Mouse (Mus musculus) lung, postnatal 0 days (tissue): ENCODE data around the gene Aamp. TPM values are rescaled to one million over a fixed set of nuclear protein-coding genes. Genes with fewer than 3 reads are reported as not detected.
"Not testable (repeated sequence)": the region's sequence is repeated elsewhere in the genome, so short reads cannot be mapped to it uniquely, and the experiment has no call there.

ENCODE experiments used
- ATAC-seq: fragments of 200-750 bp; cut with Nextera tagmentation; 2 replicates; pipeline ENCODE4 v1.8.0; 2017; ENCODE audit warnings: moderate library complexity
- DNase-seq: peaks from one replicate; pipeline ENCODE4 v3.0.0-alpha.2; 2016; ENCODE audit warnings: low spot score
- H3K27ac ChIP-seq: fragments of 300-500 bp; sonication (generic); 2 replicates; pipeline ENCODE4 v1.5.1; 2014; ENCODE audit warnings: antibody characterized with exemption, mild to moderate bottlenecking, low read length, mixed read lengths
- H3K27me3 ChIP-seq: fragments of 300-500 bp; sonication (generic); replicated peaks from 2 replicates; pipeline ENCODE4 v1.6.1; 2014; ENCODE audit warnings: low read length, mixed read lengths; ENCODE audit not compliant: insufficient read depth
- H3K36me3 ChIP-seq: fragments of 300-500 bp; sonication (generic); 2 replicates; pipeline ENCODE4 v1.6.1; 2014; ENCODE audit warnings: low read length, mixed read lengths; ENCODE audit not compliant: insufficient read depth
- H3K4me1 ChIP-seq: fragments of 300-500 bp; sonication (generic); 2 replicates; pipeline ENCODE4 v1.6.1; 2014; ENCODE audit warnings: antibody characterized with exemption, low read depth, low read length, mixed read lengths; ENCODE audit not compliant: insufficient read depth
- H3K4me2 ChIP-seq: fragments of 300-500 bp; sonication (generic); replicated peaks from 2 replicates; pipeline ENCODE4 v1.6.1; 2014; ENCODE audit warnings: low read depth, mild to moderate bottlenecking, low read length, moderate library complexity, mixed read lengths
- H3K4me3 ChIP-seq: fragments of 300-500 bp; sonication (generic); 2 replicates; pipeline ENCODE4 v1.5.1; 2014; ENCODE audit warnings: low read depth, low read length
- H3K9ac ChIP-seq: fragments of 300-500 bp; sonication (generic); replicated peaks from 2 replicates; pipeline ENCODE4 v1.6.1; 2014; ENCODE audit warnings: low read depth, mild to moderate bottlenecking
- H3K9me3 ChIP-seq: fragments of 300-500 bp; sonication (generic); 2 replicates; pipeline ENCODE4 v1.6.1; 2016; ENCODE audit warnings: low read length, mixed read lengths
- CTCF ChIP-seq: IDR thresholded peaks from 2 replicates; pipeline ENCODE4 v1.5.1; 2016; ENCODE audit warnings: antibody characterized with exemption, mild to moderate bottlenecking
- EP300 ChIP-seq: IDR thresholded peaks from 2 replicates; pipeline ENCODE4 v1.6.1; 2016; ENCODE audit warnings: antibody characterized with exemption, mild to moderate bottlenecking, control low read depth
- WGBS: fragments of 180-500 bp; shearing (Covaris S2); extraction: QIAGEN DNeasy Blood & Tissue Kit; methylation state at CpG from one replicate; pipeline ENCODE4 v1.1.7; 2014; 5-methylcytosine and 5-hydroxymethylcytosine counted together
- polyA plus RNA-seq: library from polyadenylated mRNA; unstranded; fragments of >200 nt; fragmentation: Nextera tagmentation; extraction: Ambion mirVana; gene quantifications from 2 replicates; pipeline ENCODE4 v1.2.1, GENCODE M21; 2015

Gene Aamp
- polyA plus RNA-seq, 1 experiment from 2014 or later = 214 TPM

DNA sequence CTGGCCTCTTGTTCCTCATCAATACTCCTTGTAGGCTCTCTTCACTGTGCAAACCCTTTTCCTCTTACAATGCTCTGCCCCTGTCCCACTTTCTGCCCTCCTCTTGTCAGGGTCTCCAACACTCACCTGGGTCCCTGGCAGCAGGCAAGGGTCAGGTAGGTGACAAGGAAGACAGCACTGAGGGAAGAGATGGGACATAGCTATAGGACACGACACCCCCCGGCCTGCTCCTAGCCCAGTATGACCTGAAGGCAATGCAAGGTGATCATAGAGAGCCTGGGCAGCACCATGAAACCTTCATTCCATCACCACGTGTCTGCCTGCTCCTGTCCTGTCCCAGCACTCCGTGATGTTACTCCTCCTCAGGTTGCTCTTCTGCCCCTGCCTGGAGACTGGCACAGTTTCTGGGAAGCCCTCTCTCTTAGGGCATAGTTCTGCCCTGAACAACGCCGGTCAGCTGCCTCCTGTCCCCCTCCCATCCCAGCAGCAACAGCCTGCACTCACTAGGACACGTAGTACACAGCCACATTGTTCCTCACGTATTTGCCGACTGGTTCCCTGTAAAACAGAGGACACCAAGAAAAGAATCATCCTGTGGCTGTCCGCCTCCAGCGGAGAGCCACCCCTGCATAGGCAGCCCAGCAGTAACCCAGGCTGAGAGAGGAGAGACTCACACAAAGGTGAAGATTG is 7.9 kb upstream of the Aamp start:
- Histone ChIP-seq H3K4me3 (no peak overlapping the region), H3K27me3 (no peaks in the 10 kb centered on the region), H3K4me2 (no peak overlapping the region), H3K36me3 (peaks cover 42% of the 10 kb centered on the region; the same call in 1 of the 2 replicates), H3K27ac (no peak overlapping the region), H3K9me3 (no peaks in the 10 kb centered on the region), H3K4me1 (peaks cover 48% of the 10 kb centered on the region), H3K9ac (no peak overlapping the region)
- DNase-seq (no peak), ATAC-seq (no peak)
- no peak for TF ChIP-seq EP300
- no peak for TF ChIP-seq CTCF
- 84% methylated on average over 11 of the region's 11 CpGs for WGBS

DNA sequence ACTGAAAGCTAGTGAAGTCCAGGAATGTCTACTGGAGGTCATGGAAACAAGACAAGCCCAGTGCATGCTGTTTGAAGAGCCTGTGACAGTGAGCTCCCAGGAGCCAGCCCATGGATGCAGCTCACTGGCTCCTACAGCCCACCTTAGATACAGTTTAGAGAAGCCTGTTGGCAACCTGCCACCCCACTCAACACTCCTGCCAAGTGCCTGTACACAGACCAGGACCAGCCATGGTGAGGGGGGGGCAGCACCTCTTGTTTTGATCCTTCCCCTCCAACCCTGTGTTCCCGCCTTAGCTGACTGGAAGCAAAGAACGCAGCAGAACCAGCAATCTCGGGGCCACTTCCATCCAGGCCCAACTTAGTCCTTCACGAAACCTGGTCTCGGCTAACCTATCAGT is 5.6 kb upstream of the Aamp start:
- ATAC-seq = no peak
- WGBS = 61% methylated on average over 5 of the region's 5 CpGs
- TF ChIP-seq CTCF (no peak), EP300 (no peak)
- peaks cover 42% of the 10 kb centered on the region; the same call in 1 of the 2 replicates for H3K36me3 ChIP-seq
- no peaks in the 10 kb centered on the region for H3K9me3 ChIP-seq
- no peaks in the 10 kb centered on the region for H3K27me3 ChIP-seq
- peak overlapping the region; percentile 63 for H3K27ac ChIP-seq
- peak; percentile 27 for DNase-seq
- H3K9ac ChIP-seq = no peak overlapping the region
- H3K4me2 ChIP-seq = no peak overlapping the region
- no peak overlapping the region for H3K4me3 ChIP-seq
- H3K4me1 ChIP-seq = peaks cover 34% of the 10 kb centered on the region

DNA sequence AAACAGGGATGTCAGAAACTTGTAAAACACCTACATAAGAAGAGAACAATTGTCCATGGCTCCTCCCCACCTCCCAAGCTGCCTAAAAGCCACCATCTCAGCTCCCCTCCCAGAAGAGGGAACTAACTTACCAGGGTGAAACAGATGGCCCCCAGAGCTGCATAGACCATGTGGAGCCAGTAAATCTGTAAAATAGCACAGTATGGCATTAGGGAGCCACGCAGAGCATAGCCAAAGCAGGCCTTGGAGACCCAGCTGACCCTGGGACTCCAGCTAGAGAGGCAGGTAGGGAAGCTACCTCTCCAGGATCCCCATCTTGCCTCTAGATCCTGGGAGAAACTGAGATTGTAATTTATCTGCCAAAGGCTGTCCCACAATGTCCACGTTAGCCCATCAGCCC is 5.2 kb upstream of the Aamp start:
- H3K4me2 ChIP-seq = no peak overlapping the region
- peak overlapping the region; percentile 63 for H3K27ac ChIP-seq

DNA sequence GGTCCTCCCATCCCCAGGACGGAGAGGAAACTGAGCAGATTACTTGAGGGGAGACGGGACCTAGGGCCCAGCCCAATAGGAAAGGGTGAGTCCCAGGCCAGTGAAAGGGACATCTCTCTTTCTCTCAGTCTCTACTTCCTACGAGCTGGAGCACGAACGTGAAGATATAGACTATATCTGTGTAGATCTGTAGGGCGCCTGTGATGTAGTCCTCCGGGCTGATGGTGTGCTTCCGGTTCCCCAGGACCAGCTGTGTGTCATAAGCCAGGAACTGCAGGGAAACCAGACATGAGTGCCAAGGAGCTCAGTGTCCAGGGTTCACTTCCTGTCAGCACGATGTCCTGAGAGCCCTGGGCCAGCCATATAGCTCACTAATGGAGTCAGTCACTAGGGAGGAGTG is 4.7 kb upstream of the Aamp start:
- TF ChIP-seq EP300 = peak; percentile 67
- TF ChIP-seq CTCF = no peak
- 60% methylated on average over 9 of the region's 9 CpGs for WGBS
- H3K36me3 ChIP-seq = peaks cover 42% of the 10 kb centered on the region; the same call in 1 of the 2 replicates
- peak overlapping the region; percentile 69 for H3K27ac ChIP-seq
- no peaks in the 10 kb centered on the region for H3K9me3 ChIP-seq
- no peak overlapping the region for H3K9ac ChIP-seq
- H3K4me1 ChIP-seq = peaks cover 27% of the 10 kb centered on the region
- DNase-seq (peak; percentile 42), ATAC-seq (no peak)
- H3K27me3 ChIP-seq = no peaks in the 10 kb centered on the region
- no peak overlapping the region for H3K4me3 ChIP-seq
- H3K4me2 ChIP-seq = no peak overlapping the region

More for the DNA sequence above, 5.2 kb upstream of the Aamp start:
- Histone ChIP-seq H3K9ac (no peak overlapping the region), H3K27me3 (no peaks in the 10 kb centered on the region), H3K4me1 (peaks cover 30% of the 10 kb centered on the region), H3K4me3 (no peak overlapping the region), H3K36me3 (peaks cover 42% of the 10 kb centered on the region; the same call in 1 of the 2 replicates), H3K9me3 (no peaks in the 10 kb centered on the region)
- ATAC-seq (no peak), DNase-seq (no peak)
- TF ChIP-seq CTCF (no peak), EP300 (no peak)
- 76% methylated on average over 2 of the region's 2 CpGs for WGBS

DNA sequence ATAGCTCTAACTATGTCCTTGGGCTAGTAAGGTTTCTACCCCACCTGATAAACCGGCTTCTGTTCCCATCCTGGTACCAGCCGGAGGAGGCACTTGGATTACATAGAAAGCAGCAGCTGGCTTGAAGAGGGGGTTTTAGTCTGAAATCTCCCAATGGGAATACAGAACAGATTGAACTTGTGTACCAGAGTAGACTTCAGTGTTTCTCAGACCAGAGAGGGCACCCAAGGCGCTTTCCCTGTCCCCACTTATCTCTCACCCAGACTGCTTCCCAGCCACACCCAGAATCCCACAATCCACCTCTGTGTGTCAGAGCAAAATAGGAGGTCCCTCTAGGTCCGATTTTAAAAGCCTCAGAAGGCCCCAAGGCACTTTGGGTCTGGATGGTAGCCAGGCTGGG is 3.8 kb upstream of the Aamp start:
- WGBS = 70% methylated on average over 4 of the region's 4 CpGs
- DNase-seq (no peak), ATAC-seq (no peak)
- no peak overlapping the region for H3K4me2 ChIP-seq
- no peaks in the 10 kb centered on the region for H3K9me3 ChIP-seq
- peaks cover 19% of the 10 kb centered on the region for H3K4me1 ChIP-seq
- 0 out of 2 replicates have a peak overlapping the region, but pooled peaks have one; percentile 5 for H3K9ac ChIP-seq
- no peak for TF ChIP-seq EP300
- no peak for TF ChIP-seq CTCF
- H3K4me3 ChIP-seq = no peak overlapping the region
- no peaks in the 10 kb centered on the region for H3K27me3 ChIP-seq
- H3K27ac ChIP-seq = peak overlapping the region; percentile 69
- peaks cover 36% of the 10 kb centered on the region; the same call in 1 of the 2 replicates for H3K36me3 ChIP-seq

DNA sequence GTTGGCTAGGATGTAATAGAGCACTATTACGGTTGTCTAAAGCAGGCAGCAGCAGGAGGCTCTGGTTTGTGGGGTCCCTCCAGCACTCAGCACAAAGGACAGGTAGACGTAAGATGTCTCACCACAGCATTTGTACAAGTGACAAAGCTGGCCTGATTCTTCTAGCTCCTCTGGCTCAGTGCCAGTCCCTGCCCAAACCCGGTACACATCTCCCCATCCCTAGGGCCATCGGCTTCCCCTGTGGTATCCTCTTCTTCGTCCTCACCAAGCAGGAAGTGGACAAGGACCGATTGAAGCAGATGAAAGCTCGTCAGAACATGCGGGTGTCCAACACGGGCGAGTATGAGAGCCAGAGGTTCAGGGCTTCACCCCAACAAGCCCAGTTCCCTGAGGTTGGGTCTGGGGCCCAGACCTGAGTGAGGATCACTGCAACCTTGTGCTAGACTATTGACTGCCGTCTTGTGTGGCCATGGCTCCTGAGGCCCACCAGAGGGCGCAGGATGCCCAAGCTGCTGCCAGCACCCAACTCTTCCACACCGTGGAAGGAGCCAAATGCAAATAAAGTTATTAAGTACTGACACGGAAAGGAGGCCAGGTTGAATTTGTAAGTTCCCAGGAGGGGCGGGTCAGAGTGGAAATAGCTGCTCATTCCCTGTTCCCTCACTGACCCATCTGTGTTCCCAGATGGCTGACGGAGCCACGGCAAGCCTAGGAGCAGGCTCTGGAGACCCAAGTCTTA is 2.5 kb upstream of the Aamp start:
- H3K4me2 ChIP-seq, H3K9me3 ChIP-seq, H3K27me3 ChIP-seq, H3K4me3 ChIP-seq, H3K9ac ChIP-seq: not testable (repeated sequence)
- WGBS = 51% methylated on average over 15 of the region's 17 CpGs
- H3K4me1 ChIP-seq = peaks cover 18% of the 10 kb centered on the region
- H3K36me3 ChIP-seq = peaks cover 25% of the 10 kb centered on the region; the same call in 1 of the 2 replicates
- ATAC-seq = peak; percentile 0; the same call in 1 of the 2 replicates
- DNase-seq = peak; percentile 83
- H3K27ac ChIP-seq = peak overlapping the region; percentile 4
- peak; percentile 58 for TF ChIP-seq CTCF
